Mouse (Mus musculus) adrenal gland (tissue): Measurements from ENCODE around the gene Rplp1.

Experiments used
- intact Hi-C: fragments of 180-260 bp; cut with DNase I; formaldehyde crosslinking; loops from one replicate; pipeline ENCODE4 v1.15.1; 2025
- long read RNA-seq, 2 experiments: library from polyadenylated mRNA; unstranded; transcript quantifications; one replicate each; pipeline ENCODE4 v2.0.0; 2020; ENCODE audit warnings: borderline replicate concordance in 1 of 2; ENCODE audit not compliant: insufficient replicate concordance in 1 of 2

The Rplp1 gene
- long read RNA-seq, experiment 1, transcript Rplp1-201 (3 exons, 499 nt) = major isoform, 775 of 782 reads
- long read RNA-seq, experiment 1, partial matches to known transcripts = 2 of 782 reads
- long read RNA-seq, experiment 1, other reads (novel, unspliced or antisense) = 5 of 782 reads
- long read RNA-seq, experiment 2, transcript Rplp1-201 (3 exons, 499 nt) = major isoform, 677 of 682 reads
- long read RNA-seq, experiment 2, partial matches to known transcripts = 3 of 682 reads
- long read RNA-seq, experiment 2, other reads (novel, unspliced or antisense) = 2 of 682 reads

DNA sequence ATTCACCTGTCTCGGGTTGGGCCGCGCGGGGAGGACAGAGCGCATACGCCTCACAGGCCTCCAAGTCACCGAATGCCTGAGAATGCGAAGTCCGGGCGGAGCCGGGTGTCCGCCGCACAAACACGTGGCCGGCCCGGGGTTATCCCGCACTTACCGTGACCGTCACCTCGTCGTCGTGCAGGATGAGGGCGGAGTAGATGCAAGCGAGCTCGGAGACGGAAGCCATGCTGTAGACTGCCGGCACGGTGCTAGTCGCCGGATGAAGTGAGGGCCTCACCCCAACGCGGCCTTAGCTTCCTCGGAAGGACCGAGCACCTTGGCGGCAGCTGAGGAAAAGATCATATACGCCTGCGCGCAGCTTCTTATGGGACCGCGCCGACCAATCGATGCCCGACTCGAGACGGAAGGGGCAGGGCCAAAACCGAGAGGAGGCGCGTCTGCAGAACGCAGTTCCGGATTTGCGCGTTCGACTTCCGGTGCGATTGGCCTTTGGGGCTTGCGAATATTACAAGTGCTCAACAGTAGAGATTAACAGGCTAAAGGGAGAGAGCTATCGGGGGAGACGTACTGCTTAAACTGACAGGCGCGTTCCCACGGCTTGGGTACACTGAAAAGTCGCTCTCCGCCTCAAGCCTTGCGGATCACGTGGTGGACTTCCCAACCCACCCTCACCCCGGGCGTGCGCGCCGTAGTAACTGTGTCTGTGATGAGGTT, at the start of gene Rplp1:
Gene Rplp1, minus strand, starts transcription at position 340 of the 714 bp plus-strand sequence.
- intact Hi-C loops = no loop called here

DNA sequence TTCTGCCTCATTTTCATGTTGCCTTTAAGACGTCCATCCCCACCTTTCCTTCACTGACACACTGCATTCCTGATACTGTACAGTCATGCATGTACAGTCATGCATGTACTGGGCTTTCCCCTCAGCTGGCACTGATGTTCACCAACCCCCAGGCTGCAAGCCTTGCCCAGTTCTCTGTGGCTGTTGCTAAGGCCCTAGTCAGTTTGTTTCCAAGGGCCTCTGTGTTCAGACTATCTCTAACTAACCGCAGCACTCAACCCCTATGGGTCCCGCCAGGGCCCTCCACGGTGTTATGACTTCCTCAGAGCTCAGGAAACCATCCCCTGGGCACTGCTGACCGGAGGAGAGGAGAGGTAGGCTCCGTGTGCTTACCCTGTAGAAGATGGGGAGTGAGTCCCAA, 49.0 kb upstream of the Rplp1 start:
- intact Hi-C loops = no loop called here

DNA sequence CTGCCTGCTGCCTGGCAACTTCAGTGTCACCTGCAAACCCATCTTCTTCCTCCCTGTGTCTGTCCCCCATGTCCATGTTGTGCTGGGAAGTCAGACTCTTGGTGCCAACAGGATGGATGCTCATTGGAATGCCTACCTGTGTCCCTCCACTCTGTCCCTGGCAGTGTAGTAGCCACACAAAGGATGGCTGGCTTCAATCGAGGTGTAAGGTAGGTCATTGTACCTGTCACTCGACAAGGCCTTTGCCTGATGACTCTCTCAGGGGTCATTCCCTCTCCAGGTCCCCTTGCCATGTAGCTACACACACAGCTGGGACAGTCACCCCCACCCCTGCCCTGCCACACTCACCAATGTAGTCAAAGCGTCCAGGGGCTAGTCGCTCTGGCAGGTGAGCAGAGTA, 46.8 kb upstream of the Rplp1 start:
- intact Hi-C loops = no loop called here

DNA sequence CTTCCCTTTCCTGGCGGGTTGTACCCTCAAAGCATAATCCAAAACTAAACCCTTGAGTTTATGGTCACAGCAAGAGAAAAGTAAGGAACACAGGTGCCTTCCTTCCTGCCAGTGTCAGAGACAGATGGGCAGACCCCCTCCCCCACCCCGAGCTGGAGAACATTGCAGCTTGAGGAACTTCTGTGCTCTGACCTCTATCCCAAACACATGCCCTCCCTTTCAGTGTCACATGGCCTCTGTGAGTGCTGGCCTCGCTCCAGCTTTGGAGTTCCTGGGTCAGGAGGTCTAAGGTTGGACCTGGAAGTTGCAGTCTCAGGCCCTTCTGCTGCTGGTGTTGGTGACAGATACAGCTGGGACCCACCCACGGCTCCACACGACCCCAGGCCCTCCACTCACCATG, 46.4 kb upstream of the Rplp1 start:
- intact Hi-C loops = no loop called here

DNA sequence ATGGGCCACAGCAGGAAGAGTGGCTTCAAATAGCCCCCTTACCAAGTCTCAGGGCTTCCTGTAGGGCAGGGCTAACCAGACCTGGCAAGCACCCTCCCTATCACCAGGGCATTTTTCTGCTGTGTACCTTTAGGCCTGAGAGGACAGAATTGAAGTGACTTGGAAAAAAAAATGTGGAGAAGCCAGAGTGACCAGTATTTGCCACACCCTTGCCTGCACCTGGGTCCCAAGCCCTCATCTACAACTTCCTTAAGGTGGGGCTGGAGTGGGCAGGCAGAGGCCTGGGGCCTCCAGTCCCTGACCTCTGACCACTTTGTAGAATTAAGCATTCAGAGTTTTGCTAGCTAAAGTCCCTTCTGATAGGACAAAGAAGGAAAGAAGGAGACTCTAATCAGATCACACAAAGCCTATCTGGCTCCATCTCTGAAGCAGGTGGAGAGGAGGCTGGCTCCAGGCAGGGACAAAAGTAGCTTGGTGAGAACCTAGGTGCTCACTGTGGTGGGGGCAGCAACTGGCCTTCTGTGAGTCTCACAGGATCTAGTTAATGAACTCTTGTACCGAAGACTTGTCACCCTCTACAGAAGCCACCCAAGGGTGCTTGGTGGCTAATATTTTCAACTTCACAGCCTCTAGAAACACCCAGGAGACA, 45.7 kb upstream of the Rplp1 start:
- intact Hi-C loops = no loop called here

DNA sequence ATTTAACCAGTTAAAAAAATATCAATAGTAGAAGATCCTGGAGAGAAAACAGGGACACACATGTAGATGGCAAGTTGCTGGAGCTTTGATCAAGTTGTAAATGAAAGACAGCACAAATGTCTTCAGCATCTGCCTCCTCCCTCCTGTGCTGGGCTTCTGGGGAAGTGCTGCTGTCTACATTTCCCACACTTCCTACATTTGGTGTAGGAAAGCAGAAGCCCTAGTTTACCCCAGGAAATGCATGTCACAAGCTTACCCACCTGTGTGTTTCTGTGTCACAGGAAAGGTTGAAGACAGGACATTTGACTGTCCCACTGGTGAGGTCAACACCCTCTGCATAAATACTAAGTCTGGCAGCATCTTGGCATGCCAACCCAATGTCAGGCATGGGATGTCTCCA, 40.4 kb upstream of the Rplp1 start:
- intact Hi-C loops = no loop called here

DNA sequence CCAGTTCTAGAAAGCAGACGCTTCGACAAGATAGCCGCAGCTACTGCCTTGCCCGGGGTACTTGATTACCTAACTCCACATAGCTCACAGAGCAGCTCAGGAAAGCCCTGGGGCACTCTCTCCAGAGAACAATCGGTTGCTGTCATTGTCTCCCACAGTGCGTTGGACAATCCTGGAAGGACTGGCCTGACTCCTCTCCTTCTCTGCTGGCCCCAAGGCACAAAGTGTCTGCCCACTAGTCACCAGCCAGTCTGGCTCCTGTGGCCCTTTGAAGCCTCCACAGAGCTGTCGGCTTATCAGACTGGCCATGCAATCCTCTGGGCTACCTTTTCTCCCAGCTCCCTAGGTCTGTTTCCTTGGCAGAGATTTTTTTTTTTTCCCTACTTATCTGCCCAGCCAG, 37.9 kb upstream of the Rplp1 start:
- intact Hi-C loops = no loop called here

DNA sequence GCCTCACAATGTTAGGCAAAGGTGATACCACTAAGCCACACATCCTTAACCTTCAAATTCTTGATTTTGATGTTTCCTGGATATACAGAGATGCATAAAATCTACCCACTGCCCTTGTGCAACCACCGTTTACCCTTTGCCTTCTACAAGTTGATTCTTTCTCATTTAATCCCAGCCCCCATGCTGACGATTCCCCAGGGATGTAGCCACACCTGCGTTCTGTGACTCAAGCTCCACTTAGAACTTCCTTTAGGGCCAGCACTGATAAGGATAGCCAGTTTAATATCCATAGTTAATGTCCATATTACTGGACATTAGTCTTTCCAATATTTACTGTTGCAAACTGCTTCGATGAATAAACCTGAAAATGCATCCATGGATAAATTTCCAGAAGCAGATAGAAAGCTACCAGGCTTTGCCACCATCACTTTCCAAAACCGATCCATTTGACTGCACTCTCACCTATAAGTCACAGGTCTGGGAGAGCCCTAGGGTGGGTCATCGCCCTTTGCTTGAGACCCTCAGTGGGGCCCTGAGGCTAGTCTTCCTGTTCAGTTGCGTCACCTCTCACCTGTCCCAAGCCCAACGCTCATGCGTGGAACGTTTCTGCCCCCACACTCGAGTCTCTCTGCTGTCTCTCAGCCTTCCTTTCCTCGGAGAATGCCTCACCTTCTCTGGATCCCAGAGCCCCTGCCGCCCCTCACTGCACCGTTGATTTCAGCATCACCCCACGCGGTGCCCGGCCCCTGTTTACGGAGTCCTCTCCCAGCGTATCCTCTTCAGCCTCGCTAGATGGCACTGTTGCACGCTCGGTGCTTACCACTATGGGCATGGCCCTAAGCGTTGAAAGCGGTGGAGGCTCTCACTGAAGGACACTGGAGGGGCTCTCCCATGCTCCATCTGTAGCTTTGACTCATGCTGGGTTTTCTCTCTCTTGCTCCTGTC, 33.3 kb upstream of the Rplp1 start:
- intact Hi-C loops = loop anchor here (2.0 kb wide), 1 partner anchor 35 kb away; no protein-coding TSS in a partner anchor

DNA sequence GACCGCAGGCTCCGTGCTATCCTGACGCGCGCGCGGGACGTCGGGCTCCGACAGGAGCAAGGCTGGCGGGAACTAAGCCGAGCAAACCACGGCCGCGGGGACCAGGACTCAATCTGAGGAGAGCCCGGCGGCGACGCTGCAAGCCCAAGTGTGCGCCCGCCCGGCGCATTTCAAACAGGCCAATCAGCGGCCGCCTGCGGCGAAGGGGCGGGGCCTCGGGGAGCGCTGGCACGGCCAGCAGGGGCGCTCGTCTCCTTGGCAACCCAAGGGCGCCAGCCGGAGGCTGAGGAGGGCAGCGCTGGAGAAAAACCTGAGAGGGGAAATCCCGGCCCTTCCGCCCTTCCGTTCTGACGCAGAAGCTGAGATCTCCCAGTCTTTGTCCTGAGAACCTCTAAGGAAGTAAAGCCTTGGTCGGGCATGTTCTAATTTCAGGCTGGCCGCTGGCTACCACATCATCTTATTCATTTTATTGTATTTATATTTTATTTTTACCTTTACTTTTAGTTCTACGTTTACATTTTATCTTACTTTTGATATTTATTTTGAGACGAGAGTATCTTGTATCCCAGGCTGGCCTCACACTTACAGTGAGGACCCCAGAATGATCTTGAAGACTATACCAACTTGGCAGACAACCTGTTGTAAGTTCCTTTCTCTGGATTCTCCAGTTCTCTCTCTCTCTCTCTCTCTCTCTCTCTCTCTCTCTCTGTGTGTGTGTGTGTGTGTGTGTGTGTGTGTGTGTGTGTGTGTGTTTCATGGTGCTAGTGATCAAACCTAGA, 32.5 kb upstream of the Rplp1 start, which contains the start of gene Kif23:
Gene Kif23, minus strand, starts transcription at position 152 of the 779 bp plus-strand sequence.
- intact Hi-C loops = no loop called here

DNA sequence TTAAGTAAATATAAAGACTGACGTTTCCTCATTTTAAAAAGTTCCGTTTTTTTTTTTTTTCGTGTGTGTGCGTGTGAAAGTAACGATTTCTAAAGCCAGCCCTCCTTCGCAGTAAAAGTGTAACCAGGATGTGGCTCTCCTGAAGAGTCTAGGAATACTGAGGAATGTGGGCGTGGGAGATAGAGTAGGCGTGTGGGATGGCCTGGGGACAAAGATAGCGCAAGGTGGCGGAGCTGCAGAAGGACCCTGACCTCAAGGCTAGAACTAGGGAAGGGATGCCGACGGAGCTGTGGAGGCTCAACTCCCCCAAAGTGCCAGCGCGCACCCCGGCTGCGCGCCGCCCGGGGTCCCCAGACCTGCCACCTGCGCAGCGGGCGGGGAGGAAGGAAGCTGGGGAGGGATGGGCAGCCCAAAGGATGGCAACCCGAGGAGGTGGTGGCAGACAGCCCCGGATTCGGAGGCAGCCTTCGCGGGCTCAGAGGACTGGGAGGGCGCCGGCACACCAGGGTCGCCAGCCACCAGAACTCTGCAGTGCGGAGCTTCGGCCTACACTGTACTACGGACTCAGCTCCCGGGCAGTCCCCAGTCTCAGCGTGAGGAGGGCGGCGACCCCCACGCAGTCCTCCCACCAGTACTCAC, 31.8 kb upstream of the Rplp1 start:
- intact Hi-C loops = no loop called here

DNA sequence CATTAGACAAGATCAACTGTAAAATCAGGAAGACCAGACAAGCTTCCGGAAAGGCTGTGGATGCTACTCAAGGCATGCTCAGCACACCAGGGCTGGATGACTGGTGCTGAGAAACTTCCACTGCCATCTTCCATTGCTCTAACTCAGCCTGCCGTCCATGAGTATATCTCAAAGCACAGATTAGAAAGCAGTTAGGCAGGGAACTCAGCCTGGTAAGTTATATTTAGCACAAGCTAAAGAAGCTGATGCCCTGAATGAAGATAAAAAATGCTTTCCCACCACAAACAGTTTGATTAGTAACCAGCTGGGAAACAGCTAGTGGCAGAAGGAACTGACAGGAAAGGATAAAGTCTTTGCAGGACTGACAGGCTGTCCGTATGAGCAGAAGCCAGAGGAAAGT, 26.7 kb upstream of the Rplp1 start:
- intact Hi-C loops = no loop called here

DNA sequence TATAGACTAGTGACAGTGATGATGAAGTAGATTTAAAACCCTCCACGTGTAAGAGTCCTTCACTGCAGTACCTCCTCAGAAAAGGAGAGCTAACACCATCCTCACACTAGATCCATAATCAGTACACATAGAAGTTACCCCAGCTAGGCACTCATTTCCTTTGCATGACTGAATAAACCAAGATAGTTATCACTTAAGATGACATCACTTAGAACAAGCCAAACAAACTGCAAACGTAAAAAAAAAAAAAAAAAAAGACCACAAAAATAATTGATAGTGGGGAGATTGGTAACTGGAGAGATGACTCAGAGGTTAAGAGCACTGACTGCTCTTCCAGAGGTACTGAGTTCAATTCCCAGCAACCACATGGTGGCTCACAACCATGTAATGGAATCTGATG, 19.0 kb upstream of the Rplp1 start:
- intact Hi-C loops = no loop called here

DNA sequence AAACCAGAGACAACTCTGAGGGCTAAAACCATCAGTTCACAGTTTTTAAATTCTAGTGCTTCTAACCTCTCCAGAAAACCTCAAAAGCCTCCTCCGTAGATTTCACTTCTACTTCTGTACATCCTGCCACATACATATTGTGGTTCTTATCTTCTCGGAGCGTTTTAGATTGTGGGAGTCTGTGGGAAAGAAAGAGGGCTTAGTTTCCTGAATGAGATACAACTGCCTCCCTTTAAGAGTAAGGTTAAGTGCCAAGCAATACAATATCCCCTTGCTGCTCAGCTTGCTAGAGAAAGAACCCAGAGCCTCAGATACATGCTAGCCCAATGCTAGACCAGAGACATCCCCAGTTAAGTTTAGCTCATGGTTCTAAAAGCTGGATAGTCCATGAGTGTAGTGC, 17.7 kb upstream of the Rplp1 start:
- intact Hi-C loops = no loop called here

DNA sequence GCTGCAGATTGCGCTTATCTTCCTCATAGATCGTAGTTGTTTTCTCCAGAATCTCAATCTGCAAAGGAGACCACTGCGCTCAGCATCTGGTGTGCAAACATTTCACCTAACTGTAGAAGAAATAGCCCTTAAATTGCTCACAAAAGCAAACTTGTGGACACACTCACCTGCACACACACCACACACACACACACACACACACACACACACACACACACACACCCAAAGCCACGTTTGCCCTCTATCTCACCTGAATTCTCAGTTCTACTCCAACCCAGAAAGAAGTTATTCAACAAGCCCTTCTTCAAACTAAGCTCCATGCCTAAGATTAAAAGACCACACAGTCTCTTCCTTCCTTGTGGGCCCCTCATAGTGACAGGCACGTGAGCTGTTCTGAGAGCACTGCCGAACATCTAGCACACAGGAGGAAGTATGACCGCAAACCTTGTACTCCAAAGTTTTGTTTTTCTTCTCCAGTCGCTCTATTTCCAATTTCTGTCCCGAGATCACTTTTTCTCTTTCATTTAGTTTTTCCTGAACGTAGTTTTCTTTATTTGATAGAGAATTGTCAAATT, 10.8 kb upstream of the Rplp1 start:
- intact Hi-C loops = no loop called here

DNA sequence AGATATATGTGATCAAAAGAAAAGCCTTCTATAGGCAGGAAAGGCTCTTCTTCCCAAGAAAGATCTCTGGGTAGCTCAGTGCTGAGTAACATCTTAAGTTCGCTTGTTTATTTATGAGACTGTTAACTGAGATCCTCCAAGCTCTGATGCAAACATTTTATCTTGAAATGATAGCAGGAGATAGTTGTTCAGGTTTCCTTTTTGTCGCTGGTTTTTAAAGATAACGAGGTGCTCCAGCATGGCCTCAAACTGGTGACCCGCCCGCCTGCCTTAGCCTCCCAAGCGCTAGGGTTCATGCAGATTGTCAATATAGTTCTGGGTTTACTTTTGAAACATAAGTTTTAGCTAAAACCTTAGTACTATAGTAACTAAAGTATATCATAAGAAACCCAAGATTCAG, 6.0 kb upstream of the Rplp1 start:
- intact Hi-C loops = no loop called here

DNA sequence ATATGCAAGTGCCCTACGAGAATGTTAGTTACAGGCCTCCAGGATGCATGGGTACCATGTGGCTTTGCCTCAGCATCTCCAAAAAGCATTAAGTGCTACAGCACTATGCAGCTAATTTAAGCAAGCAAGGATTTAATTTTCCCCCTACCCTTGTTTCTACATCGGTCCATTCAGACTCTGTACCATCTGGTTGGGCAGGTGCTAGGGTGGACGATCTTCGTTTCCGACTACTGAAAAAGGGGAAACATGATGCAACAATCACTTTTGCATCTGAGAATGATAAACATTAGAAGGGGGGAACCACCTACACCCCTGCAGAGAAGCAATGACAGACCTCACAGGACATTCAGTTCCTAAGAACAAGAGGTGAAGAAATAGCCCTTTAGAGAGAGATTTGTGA, 5.1 kb upstream of the Rplp1 start:
- intact Hi-C loops = no loop called here

DNA sequence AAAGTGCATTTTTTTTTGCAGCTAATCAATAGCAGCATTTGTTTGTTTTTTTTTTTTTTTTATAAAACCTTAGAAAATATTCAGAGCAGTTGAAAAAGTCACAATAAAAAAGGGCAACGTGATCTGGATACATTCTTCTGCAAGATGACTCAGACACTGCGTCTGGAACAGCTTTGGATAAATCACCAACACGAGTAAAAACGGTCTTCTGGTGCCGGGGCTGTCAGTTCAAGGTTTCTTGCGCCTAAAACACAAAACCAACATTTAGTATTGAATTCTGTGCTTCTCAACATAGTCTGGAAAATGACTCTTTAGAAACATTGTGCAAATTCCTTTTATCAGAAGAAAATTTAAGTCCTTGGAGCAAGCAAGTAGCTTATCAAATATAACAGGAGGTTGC, 3.1 kb upstream of the Rplp1 start:
- intact Hi-C loops = no loop called here

DNA sequence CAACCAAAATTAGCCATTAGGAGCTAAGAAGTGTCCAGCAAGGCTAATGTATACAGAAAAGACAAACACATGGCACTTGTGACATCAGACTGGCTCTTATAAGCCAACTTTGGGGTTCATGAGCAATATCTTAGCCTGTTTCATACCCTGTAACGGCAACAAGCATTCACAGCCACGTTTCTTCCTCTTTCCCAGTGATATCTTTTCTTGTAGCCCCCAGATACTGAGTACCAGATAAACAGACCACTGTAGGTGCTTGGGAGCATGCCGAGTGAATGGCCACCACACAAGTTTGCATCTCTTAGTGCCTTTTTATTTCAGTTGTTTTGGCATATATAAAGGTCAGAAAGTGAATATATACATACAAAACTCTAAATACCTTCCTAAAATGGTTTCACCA, 2.6 kb upstream of the Rplp1 start:
- intact Hi-C loops = no loop called here

DNA sequence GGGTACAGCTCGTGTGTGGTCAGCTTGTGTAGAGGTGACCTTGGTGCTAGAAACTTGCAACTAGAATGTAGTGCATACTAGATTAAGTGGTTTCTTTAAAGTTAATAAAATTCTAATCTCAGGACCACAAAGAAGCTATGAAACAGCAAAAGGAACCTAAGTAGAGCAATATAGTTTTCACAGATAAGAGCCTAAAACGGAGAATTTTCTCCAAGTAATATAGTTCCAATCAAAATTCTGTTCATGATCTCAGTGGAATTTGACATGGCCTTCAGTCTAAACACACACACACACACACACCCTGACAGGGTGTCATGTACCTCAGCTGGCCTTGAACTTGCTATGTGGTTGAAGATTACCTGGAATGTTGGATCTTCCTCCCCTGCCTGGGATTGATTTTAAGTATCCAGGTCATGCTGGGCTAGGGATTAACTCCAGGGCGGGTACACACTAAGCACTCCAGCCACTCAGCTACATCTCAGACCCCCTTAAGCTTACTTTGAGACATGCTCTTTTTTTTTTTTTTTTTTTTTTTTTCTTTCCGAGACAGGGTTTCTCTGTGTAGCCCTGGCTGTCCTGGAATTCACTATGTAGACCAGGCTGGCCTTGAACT, 1.2 kb upstream of the Rplp1 start:
- intact Hi-C loops = no loop called here
